Comparison of ENCODE assay signal across 9 mouse cellular contexts in genomic region chr2:116820831-116821745, GRCm38 (mm10). TPM values are rescaled to one million over a fixed set of nuclear protein-coding genes. Genes with fewer than 3 reads are reported as not detected.
A peak's percentile ranks its signal among the peaks of the same experiment; 100 is the strongest.
DNase-seq lines count a peak whose midpoint lies in the region; ATAC-seq and TF ChIP-seq lines count a peak whose summit lies in the region.
"Had no signal": no experiment of that assay in that cellular context is flagged by ENCODE, and none has a peak within 500 bp of the region (broad histone marks: within the 10 kb centered on the region; RNA-seq: fewer than 3 reads in every experiment).

No protein-coding gene starts in this region.

- peak; percentile 7 for DNase-seq in kidney, adult 2 months
- DNase-seq in kidney, adult 8-10 months, result no peak
- DNase-seq in MN1 (ENCODE audit: low spot score), result peak; percentile 50
- DNase-seq in forebrain, embryonic 14.5 days (ENCODE audit: low spot score), result peak; percentile 82
- peak; percentile 3 for DNase-seq in lung, postnatal 36 days
- DNase-seq in thymus, postnatal 10 days (ENCODE audit: low spot score in 2 of 2), result no peak
- DNase-seq in adrenal gland, postnatal 36 days, result no peak
- DNase-seq in T-cell, adult 2 months (ENCODE audit: low spot score), result no peak

- peak; percentile 72 for ATAC-seq in forebrain, embryonic 14.5 days

- no peaks in the 10 kb centered on the region; the same call in 1 of the 2 replicates for H3K27me3 ChIP-seq in kidney, adult 2 months (replicated peaks; ENCODE audit: control insufficient read depth, insufficient read depth, low read length)
- H3K27me3 ChIP-seq in forebrain, embryonic 14.5 days (replicated peaks; ENCODE audit: control insufficient read depth, insufficient read depth, low read length), result no peaks in the 10 kb centered on the region

- 57% methylated on average over 13 of the region's 13 CpGs for WGBS in kidney, adult 2 months
- 50% methylated on average over 13 of the region's 13 CpGs for WGBS in forebrain, embryonic 14.5 days

- 0 out of 2 replicates have a peak, but pooled peaks have one; percentile 19 for TF ChIP-seq CTCF in kidney, adult 2 months (conservative IDR thresholded peaks at IDR 0.05; ENCODE audit: insufficient read depth, insufficient read length, low read depth, low read length)

- H3K36me3 ChIP-seq in kidney, adult 2 months (ENCODE audit: control insufficient read depth, insufficient read depth, low read length), result no peaks in the 10 kb centered on the region
- H3K36me3 ChIP-seq in forebrain, embryonic 14.5 days (ENCODE audit: control insufficient read depth, insufficient read depth, low read length), result no peaks in the 10 kb centered on the region

- H3K4me1 ChIP-seq in kidney, adult 2 months (ENCODE audit: control insufficient read depth, insufficient read depth, low read length), result no peaks in the 10 kb centered on the region
- H3K4me1 ChIP-seq in forebrain, embryonic 14.5 days (ENCODE audit: control insufficient read depth, insufficient read depth, low read length), result peaks cover 21% of the 10 kb centered on the region

- no peak overlapping the region for H3K27ac ChIP-seq in kidney, adult 2 months (ENCODE audit: insufficient read depth, low read depth, low read length)
- no peak overlapping the region for H3K27ac ChIP-seq in forebrain, embryonic 14.5 days (ENCODE audit: low read depth, low read length)

- peak overlapping the region; percentile 30; the same call in 1 of the 2 replicates for H3K9ac ChIP-seq in forebrain, embryonic 14.5 days (ENCODE audit: low read length)

- H3K9me3 ChIP-seq in forebrain, embryonic 14.5 days (replicated peaks; ENCODE audit: control insufficient read depth, low read length), result no peaks in the 10 kb centered on the region

- TF ChIP-seq POLR2A in kidney, adult 2 months (IDR thresholded peaks at IDR 0.05; ENCODE audit: low read depth, low read length), result no peak

- H3K4me2 ChIP-seq in forebrain, embryonic 14.5 days (ENCODE audit: low read length), result peak overlapping the region; percentile 19; the same call in 1 of the 2 replicates

- no peak overlapping the region for H3K4me3 ChIP-seq in kidney, adult 2 months (ENCODE audit: insufficient read depth, low read depth, low read length)
- H3K4me3 ChIP-seq in forebrain, embryonic 14.5 days (ENCODE audit: low read depth, low read length), result no peak overlapping the region

RNA-seq across cellular contexts. Expression of gene Tmco5, which starts 57.4 kb away (rescaled TPM):
- polyA plus RNA-seq in kidney, adult 2 months (2012; rRNA removed), result 0.38 TPM in 1 of 2 replicates, not detected in the other
- polyA plus RNA-seq in forebrain, embryonic 14.5 days (2014; fragmentation: Nextera tagmentation; extraction: Ambion mirVana), result not detected in 2 replicates
- not detected for total RNA-seq in adrenal gland, postnatal 36 days (2021)
- total RNA-seq: heart, postnatal 14 days had no signal

Comparison
In these comparisons a context has a peak if more than half of its experiments do, and no peak if none do; other contexts are left out.
1. DNase-seq: peak in kidney, adult 2 months (single experiment), MN1 (single experiment), forebrain, embryonic 14.5 days (single experiment) and lung, postnatal 36 days (single experiment); none in kidney, adult 8-10 months (0 of 2), thymus, postnatal 10 days (0 of 2), adrenal gland, postnatal 36 days (0 of 2) and T-cell, adult 2 months (single experiment).